Mouse (Mus musculus): ENCODE measurements around the gene Ddx52.

DNA sequence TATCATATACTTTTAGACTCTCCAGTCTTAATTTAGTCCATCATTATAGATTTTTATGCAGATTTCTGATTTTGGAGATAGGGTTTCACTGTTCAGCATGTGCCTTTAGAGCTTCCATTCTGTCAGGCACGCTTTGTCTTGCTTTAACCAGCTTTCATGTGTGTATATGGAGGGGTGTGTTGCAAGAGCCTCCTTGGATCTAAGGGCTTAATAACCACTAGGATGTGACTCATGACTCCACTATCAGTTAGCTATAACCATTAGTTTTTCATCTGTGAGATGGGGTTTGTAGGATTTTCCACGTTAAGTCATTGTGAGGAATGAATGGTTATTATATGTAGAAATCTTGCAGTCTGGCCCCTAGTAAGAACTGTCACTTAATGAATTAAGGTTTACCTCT is 15.0 kb downstream of the Ddx52 start:
- no peak for TF ChIP-seq CTCF (IDR thresholded peaks at IDR 0.05; ENCODE audit: low read depth, low read length)
- TF ChIP-seq POLR2A (IDR thresholded peaks at IDR 0.05; ENCODE audit: borderline replicate concordance, low read depth, low read length) = no peak
